Mouse (Mus musculus) frontal cortex, postnatal 14 days (tissue): ENCODE measurements at regions not wholly inside any gene's neighbourhood (a gene's known extent, or its start where the extent isn't known, plus 50 kb on each side); places are given as distances from the start of the nearest gene placed in this dataset.

Experiments used
- DNase-seq, 2 experiments: peaks; one replicate each; pipeline ENCODE4 v3.0.0; 2022; ENCODE audit warnings: low spot score in 2 of 2

- peak; percentile 1 to 2 for DNase-seq
Observed at GRCm38 (mm10) chrY:74732116-74732515, 108.4 kb downstream of the Gm21913 start.
